Mouse (Mus musculus) lung, embryonic 16.5 days (tissue): ENCODE measurements around the gene Diras1. TPM values are rescaled to one million over a fixed set of nuclear protein-coding genes. Genes with fewer than 3 reads are reported as not detected.
A peak's percentile ranks its signal among the peaks of the same experiment; 100 is the strongest.

Experiments used
- ATAC-seq: fragments of 200-750 bp; cut with Nextera tagmentation; 2 replicates; pipeline ENCODE4 v1.8.0; 2017; ENCODE audit warnings: low read depth, mild to moderate bottlenecking, moderate library complexity
- H3K27ac ChIP-seq: fragments of 300-500 bp; sonication (generic); 2 replicates; pipeline ENCODE4 v1.5.1; 2014; ENCODE audit warnings: mild to moderate bottlenecking, control low read depth, low read length
- H3K27me3 ChIP-seq: fragments of 300-500 bp; sonication (generic); 2 replicates; pipeline ENCODE4 v1.6.1; 2014; ENCODE audit warnings: low read depth, low read length, mixed read lengths; ENCODE audit not compliant: control insufficient read depth, insufficient read depth
- H3K36me3 ChIP-seq: fragments of 300-500 bp; sonication (generic); 2 replicates; pipeline ENCODE4 v1.6.1; 2014; ENCODE audit warnings: low read length; ENCODE audit not compliant: control insufficient read depth, insufficient read depth
- H3K4me1 ChIP-seq: fragments of 300-500 bp; sonication (generic); replicated peaks from 2 replicates; pipeline ENCODE4 v1.6.1; 2014; ENCODE audit warnings: low read length, mixed read lengths; ENCODE audit not compliant: control insufficient read depth, insufficient read depth
- H3K4me2 ChIP-seq: fragments of 300-500 bp; sonication (generic); 2 replicates; pipeline ENCODE4 v1.6.1; 2014; ENCODE audit warnings: low read depth, low read length, control low read depth
- H3K4me3 ChIP-seq: fragments of 300-500 bp; sonication (generic); 2 replicates; pipeline ENCODE4 v1.5.1; 2014; ENCODE audit warnings: mild to moderate bottlenecking, low read length, control low read depth
- H3K9ac ChIP-seq: fragments of 300-500 bp; sonication (generic); 2 replicates; pipeline ENCODE4 v1.6.1; 2014; ENCODE audit warnings: low read length, control low read depth
- H3K9me3 ChIP-seq: fragments of 300-500 bp; sonication (generic); 2 replicates; pipeline ENCODE4 v1.6.1; 2016; ENCODE audit warnings: low read length; ENCODE audit not compliant: control insufficient read depth
- WGBS: fragments of 180-500 bp; shearing (Covaris S2); extraction: QIAGEN DNeasy Blood & Tissue Kit; methylation state at CpG from one replicate; pipeline ENCODE4 v1.1.7; 2014; 5-methylcytosine and 5-hydroxymethylcytosine counted together
- polyA plus RNA-seq: library from polyadenylated mRNA; unstranded; fragments of >200 nt; fragmentation: Nextera tagmentation; extraction: Ambion mirVana; gene quantifications from 2 replicates; pipeline ENCODE4 v1.2.1, GENCODE M21; 2015

The Diras1 gene
- polyA plus RNA-seq, 1 experiment from 2014 or later = 0.11 TPM

DNA sequence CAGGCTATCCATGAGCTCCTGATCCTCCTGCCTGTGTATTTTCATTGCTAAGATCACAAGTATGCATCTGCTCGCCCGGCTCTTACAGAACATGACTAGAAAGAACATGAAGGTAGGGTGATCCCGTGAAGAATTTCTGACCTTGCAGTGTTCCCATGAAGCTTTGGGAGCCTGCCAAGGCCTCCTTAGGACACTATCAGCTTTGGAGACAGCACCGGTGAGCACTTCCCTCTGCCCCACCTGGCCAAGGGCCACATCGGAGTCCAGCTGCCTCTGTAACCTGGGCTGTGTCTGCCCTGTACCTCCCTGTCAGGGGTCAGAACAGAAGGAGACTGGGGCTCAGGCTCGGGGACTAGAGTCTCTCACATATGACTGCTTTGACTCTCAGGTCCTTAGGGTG, 38.7 kb downstream of the Diras1 start:
- 58% methylated on average over 6 of the region's 6 CpGs for whole genome bisulfite sequencing
- no peaks in the 10 kb centered on the region for H3K9me3 ChIP-seq
- H3K27ac ChIP-seq = no peak overlapping the region

DNA sequence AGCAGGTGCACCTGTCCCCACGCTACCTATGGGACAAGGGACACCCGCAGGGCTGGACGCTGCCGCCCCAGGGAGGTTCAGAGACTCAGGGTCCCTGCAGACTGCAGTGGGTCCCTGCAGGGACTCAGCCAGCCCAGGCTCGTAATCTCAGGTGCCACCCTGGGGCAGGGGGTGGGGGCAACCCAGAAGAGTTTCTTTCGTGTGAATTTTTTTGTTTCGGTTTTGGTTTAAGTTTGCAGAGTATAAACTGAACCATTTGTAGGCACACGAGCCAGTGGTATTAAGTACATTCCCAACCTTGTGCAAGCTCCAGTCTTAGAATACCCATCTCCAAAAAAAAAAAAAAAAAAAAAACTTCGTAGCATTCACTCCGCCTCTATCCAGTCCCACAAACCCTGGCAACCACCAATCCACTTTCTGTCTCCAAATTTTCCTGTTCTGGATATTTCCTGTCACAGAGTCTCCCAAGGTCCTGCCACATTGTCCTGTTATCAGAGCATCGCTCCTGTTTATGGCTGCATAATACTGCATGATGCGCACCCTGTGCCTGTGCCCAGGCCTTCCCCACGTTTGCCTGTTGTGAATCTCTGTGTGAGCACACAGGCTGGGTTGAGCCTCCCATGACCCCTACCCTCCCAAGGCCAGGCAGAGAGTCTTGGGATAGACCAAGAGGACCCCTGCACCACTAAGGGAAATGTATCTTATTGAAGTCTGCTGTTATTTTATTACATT, 39.3 kb downstream of the Diras1 start:
- H3K9ac ChIP-seq = peak overlapping the region; percentile 62
- H3K27ac ChIP-seq = no peak overlapping the region
- H3K4me3 ChIP-seq = peak overlapping the region; percentile 42
- H3K9me3 ChIP-seq = no peaks in the 10 kb centered on the region
- peak; percentile 24; the same call in 1 of the 2 replicates for ATAC-seq
- WGBS = 31% methylated on average over 13 of the region's 13 CpGs
- no peaks in the 10 kb centered on the region for H3K36me3 ChIP-seq
- H3K27me3 ChIP-seq = peaks cover 17% of the 10 kb centered on the region
- H3K4me1 ChIP-seq = peaks cover 10% of the 10 kb centered on the region
- H3K4me2 ChIP-seq = peak overlapping the region; percentile 55

More for the DNA sequence above, 38.7 kb downstream of the Diras1 start:
- H3K4me1 ChIP-seq = peaks cover 10% of the 10 kb centered on the region
- H3K36me3 ChIP-seq = no peaks in the 10 kb centered on the region
- no peak overlapping the region for H3K4me2 ChIP-seq
- no peak for ATAC-seq
- no peak overlapping the region for H3K9ac ChIP-seq
- no peak overlapping the region for H3K4me3 ChIP-seq
- peaks cover 17% of the 10 kb centered on the region for H3K27me3 ChIP-seq

DNA sequence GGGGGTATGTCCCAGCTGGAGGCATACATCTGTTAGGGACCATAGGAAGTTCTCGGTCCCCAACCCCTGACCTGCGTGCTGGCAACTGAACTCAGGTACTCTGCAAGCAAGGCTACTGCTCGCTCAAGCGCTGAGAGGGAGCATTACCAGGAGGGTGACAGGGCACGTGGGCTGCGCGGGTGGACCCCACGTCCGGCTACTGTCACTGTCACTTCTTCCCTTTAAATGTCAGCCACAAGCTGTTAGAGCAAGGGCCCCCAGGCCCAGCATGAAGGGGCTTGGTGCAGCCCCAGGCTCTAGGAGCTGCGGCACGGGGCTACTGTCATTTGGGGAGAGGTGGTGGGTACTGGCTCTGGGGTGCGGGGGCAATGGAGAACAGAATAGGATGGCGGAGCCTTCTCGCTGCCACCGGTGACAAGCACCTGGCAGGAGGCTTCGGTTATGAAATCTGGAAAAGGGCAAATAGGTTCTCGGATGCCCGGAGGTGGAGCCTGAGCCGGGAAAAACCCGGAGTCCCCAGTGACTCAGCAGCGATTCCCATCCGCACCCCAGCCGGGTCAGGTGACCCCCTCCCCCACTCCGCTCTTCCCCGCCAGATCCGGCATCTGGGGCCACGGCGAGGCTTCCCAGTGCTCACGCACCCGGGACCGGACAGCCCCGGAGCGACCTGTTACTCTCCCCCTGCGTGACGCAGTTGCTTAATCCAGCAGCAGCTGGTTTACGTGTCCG, 40.1 kb downstream of the Diras1 start:
- H3K4me1 ChIP-seq = peaks cover 10% of the 10 kb centered on the region
- peak; percentile 1; the same call in 1 of the 2 replicates for ATAC-seq
- no peaks in the 10 kb centered on the region for H3K36me3 ChIP-seq
- H3K27ac ChIP-seq = no peak overlapping the region
- H3K27me3 ChIP-seq = peaks cover 17% of the 10 kb centered on the region
- H3K4me3 ChIP-seq = peak overlapping the region; percentile 42
- 9% methylated on average over 36 of the region's 37 CpGs for WGBS
- H3K9ac ChIP-seq = peak overlapping the region; percentile 62
- H3K4me2 ChIP-seq = peak overlapping the region; percentile 55
- no peaks in the 10 kb centered on the region for H3K9me3 ChIP-seq

DNA sequence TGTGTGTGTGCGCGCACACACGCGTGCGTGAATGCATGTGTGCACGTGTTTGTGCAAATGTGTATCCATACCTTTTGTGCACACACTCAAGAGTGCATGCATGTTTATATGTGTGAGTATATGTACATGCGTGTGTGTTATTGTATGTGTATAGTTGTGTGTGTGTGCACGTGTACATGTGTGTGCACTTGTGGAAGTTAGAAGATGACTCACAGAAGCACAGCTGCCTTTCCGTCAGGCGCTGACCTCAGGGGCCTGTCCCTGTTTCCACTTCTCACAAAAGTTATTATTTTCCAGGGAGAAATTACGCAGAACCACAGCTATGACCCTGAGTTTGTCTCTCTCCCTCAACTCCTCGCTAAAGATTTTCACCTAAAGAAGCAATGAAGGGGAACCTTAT, 41.2 kb downstream of the Diras1 start:
- Histone ChIP-seq H3K4me3 (no peak overlapping the region), H3K4me1 (peaks cover 10% of the 10 kb centered on the region), H3K9me3 (no peaks in the 10 kb centered on the region), H3K27me3 (peaks cover 17% of the 10 kb centered on the region), H3K27ac (no peak overlapping the region), H3K36me3 (no peaks in the 10 kb centered on the region), H3K4me2 (no peak overlapping the region), H3K9ac (no peak overlapping the region)
- 89% methylated on average over 12 of the region's 12 CpGs for WGBS
- ATAC-seq = no peak

DNA sequence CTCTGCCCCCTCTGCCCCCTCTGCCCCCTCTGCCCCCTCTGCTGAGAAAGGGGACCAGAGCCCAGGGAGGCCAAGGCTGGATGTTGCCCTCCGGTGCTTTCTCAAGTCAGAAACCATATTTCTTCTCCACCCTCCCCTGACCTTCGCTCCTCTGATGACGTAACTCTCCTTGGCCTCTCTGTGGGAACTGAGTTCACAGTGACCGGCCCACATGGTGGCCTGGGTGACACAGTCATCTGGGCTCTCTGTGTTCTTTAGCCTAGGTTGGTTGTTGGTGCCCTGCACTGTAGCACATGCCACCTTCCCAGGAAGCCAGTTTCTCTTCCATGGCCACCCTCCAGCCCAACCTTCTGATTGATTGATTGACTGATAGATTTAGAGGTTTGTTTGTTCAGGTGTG, 43.1 kb downstream of the Diras1 start:
- no peak overlapping the region for H3K9ac ChIP-seq
- ATAC-seq = no peak
- peaks cover 17% of the 10 kb centered on the region for H3K27me3 ChIP-seq
- no peak overlapping the region for H3K4me3 ChIP-seq
- H3K9me3 ChIP-seq = no peaks in the 10 kb centered on the region
- WGBS = 58% methylated on average over 4 of the region's 4 CpGs
- H3K36me3 ChIP-seq = no peaks in the 10 kb centered on the region
- no peak overlapping the region for H3K27ac ChIP-seq
- H3K4me1 ChIP-seq = peaks cover 6% of the 10 kb centered on the region
- H3K4me2 ChIP-seq = no peak overlapping the region

DNA sequence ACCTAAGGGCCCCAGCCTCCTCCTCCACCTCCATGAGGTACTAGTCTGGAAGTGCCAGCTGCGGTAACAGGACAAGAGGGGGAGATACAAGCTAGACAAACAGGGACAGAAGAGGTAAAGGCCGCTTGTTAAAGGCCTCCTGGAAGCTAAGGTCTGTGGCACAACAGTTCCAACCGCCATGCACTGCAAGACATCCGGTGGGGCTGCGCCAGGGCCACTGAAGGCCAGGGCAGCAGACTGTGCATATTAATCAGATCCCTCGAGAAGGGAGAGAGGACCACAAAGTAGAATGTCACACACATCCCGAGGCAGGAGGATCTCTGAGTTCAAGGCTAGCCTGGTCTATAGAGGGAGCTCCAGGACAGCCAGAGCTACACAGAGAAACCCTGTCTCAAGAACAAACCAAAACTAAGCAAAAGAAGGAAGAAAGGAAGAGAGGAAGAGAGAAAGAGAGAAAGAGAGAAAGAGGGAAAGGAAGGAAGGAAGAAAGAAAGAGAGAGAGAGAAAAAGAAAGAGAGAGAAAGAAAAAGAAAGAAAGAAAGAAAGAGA, 43.8 kb downstream of the Diras1 start:
- H3K36me3 ChIP-seq = no peaks in the 10 kb centered on the region
- no peak overlapping the region for H3K4me2 ChIP-seq
- no peak for ATAC-seq
- peaks cover 14% of the 10 kb centered on the region for H3K27me3 ChIP-seq
- 50% methylated on average over 7 of the region's 7 CpGs for WGBS
- peaks cover 6% of the 10 kb centered on the region for H3K4me1 ChIP-seq
- no peak overlapping the region for H3K27ac ChIP-seq
- H3K4me3 ChIP-seq = no peak overlapping the region
- H3K9ac ChIP-seq = no peak overlapping the region
- no peaks in the 10 kb centered on the region for H3K9me3 ChIP-seq

DNA sequence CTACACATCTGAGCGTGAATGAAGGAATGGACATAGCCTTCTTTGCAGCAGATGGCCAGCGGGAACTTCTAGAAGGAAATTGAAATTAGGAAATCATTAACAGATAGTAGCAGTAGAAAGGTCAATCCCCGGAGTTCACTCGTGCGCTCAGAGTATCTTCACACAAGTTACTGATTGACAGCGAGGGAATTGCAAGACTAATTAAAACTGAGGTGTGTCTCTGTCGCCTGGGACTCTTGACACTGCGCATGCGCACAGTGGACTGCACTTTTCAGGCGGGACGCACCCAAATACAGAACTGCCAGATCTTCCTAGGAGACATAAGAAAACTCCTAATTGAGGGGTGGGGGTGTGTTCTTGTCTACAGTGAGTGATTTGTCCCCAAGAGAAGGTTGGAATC, 50.0 kb downstream of the Diras1 start:
- Histone ChIP-seq H3K27me3 (no peaks in the 10 kb centered on the region), H3K36me3 (no peaks in the 10 kb centered on the region), H3K9ac (no peak overlapping the region), H3K27ac (no peak overlapping the region), H3K9me3 (no peaks in the 10 kb centered on the region), H3K4me3 (no peak overlapping the region), H3K4me2 (no peak overlapping the region), H3K4me1 (peaks cover 19% of the 10 kb centered on the region)
- WGBS = 81% methylated on average over 11 of the region's 11 CpGs
- no peak for ATAC-seq

DNA sequence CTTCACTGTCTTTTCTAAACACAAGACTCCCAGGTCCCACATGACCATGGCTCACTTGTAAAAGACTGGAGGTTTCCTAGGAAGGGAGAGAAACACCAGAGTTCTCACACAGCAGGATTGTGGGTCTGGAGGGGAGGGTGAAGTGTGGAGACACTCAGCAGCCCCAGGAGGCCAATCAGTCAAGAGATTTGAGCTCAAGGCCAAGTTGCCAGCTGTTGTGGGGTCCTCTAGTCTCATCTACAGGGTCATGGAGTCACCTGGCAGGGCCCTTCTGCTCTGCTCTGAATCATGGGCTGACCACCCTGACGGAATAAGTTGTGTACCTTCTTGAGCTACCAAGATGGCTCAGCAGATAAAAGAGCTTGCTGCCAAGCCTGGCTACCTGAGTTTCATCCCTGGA, 51.7 kb downstream of the Diras1 start:
- H3K4me1 ChIP-seq = peaks cover 19% of the 10 kb centered on the region
- H3K27ac ChIP-seq = no peak overlapping the region
- no peak for ATAC-seq
- no peak overlapping the region for H3K4me2 ChIP-seq
- WGBS = 57% methylated on average over 1 of the region's 1 CpGs
- H3K4me3 ChIP-seq = no peak overlapping the region
- H3K9ac ChIP-seq = no peak overlapping the region
- H3K36me3 ChIP-seq = no peaks in the 10 kb centered on the region
- no peaks in the 10 kb centered on the region for H3K9me3 ChIP-seq
- no peaks in the 10 kb centered on the region for H3K27me3 ChIP-seq
